Mouse (Mus musculus) limb, embryonic 14.5 days (tissue): ENCODE results near the gene Fut11. TPM values are rescaled to one million over a fixed set of nuclear protein-coding genes. Genes with fewer than 3 reads are reported as not detected.

ENCODE experiments used
- ATAC-seq: fragments of 200-750 bp; cut with Nextera tagmentation; 2 replicates; pipeline ENCODE4 v1.8.0; 2017; ENCODE audit warnings: low read depth, moderate number of reproducible peaks, moderate TSS enrichment; ENCODE audit not compliant: low FRiP score
- DNase-seq: peaks from one replicate; pipeline ENCODE4 v3.0.0-alpha.2; 2015; ENCODE audit warnings: low spot score
- H3K27ac ChIP-seq: fragments of 300-500 bp; sonication (generic); replicated peaks from 2 replicates; pipeline ENCODE4 v1.5.1; 2014; ENCODE audit warnings: low read depth, mild to moderate bottlenecking, low read length, moderate library complexity, mixed read lengths
- H3K27me3 ChIP-seq: fragments of 300-500 bp; sonication (generic); 2 replicates; pipeline ENCODE4 v1.6.1; 2014; ENCODE audit warnings: low read length, mixed read lengths; ENCODE audit not compliant: control insufficient read depth, insufficient read depth
- H3K36me3 ChIP-seq: fragments of 300-500 bp; sonication (generic); 2 replicates; pipeline ENCODE4 v1.6.1; 2014; ENCODE audit warnings: mild to moderate bottlenecking, low read length, moderate library complexity, mixed read lengths; ENCODE audit not compliant: control insufficient read depth, insufficient read depth
- H3K4me1 ChIP-seq: fragments of 300-500 bp; sonication (generic); 2 replicates; pipeline ENCODE4 v1.6.1; 2014; ENCODE audit warnings: antibody characterized with exemption, low read length, mixed read lengths; ENCODE audit not compliant: control insufficient read depth, insufficient read depth
- H3K4me2 ChIP-seq: fragments of 300-500 bp; sonication (generic); replicated peaks from 2 replicates; pipeline ENCODE4 v1.6.1; 2014; ENCODE audit warnings: low read depth, mild to moderate bottlenecking, low read length, moderate library complexity; ENCODE audit not compliant: severe bottlenecking
- H3K4me3 ChIP-seq: fragments of 300-500 bp; sonication (generic); replicated peaks from 2 replicates; pipeline ENCODE4 v1.5.1; 2014; ENCODE audit warnings: low read length
- H3K9ac ChIP-seq: fragments of 300-500 bp; sonication (generic); 2 replicates; pipeline ENCODE4 v1.6.1; 2014; ENCODE audit warnings: mild to moderate bottlenecking, low read depth, low read length, moderate library complexity; ENCODE audit not compliant: severe bottlenecking
- H3K9me3 ChIP-seq: fragments of 300-500 bp; sonication (generic); 2 replicates; pipeline ENCODE4 v1.6.1; 2016; ENCODE audit warnings: low read length; ENCODE audit not compliant: control insufficient read depth
- POLR2A ChIP-seq: fragments of 200-500 bp; IDR thresholded peaks from 2 replicates; pipeline ENCODE4 v1.8.0; 2012; ENCODE audit warnings: inconsistent platforms, mild to moderate bottlenecking, moderate library complexity, borderline replicate concordance; ENCODE audit not compliant: insufficient read depth, insufficient read length; ENCODE audit errors: extremely low read depth
- WGBS: fragments of 180-500 bp; shearing (Covaris S2); extraction: QIAGEN DNeasy Blood & Tissue Kit; methylation state at CpG from one replicate; pipeline ENCODE4 v1.1.7; 2014; 5-methylcytosine and 5-hydroxymethylcytosine counted together
- polyA plus RNA-seq, 2 experiments: library from polyadenylated mRNA; depleted of rRNA in 1 of 2; stranded (reverse) in 1 of 2; unstranded in 1 of 2; fragments of >200 nt; fragmentation: Nextera tagmentation in 1 of 2; extraction: Ambion mirVana in 1 of 2; gene quantifications; 2 replicates each; pipeline versions ENCODE4 v1.2.1 to v1.2.3; 2012 to 2014

Gene Fut11
- polyA plus RNA-seq, 2 experiments, result 22.6 to 26.9 TPM

GRCm38 (mm10) chr14:20659687-20660086, 35.1 kb upstream of the Fut11 start:
- WGBS, result 98% methylated on average over 7 of the region's 7 CpGs
- Histone ChIP-seq H3K4me1 (peaks cover 22% of the 10 kb centered on the region), H3K27me3 (no peaks in the 10 kb centered on the region), H3K9me3 (no peaks in the 10 kb centered on the region), H3K36me3 (no peaks in the 10 kb centered on the region), H3K27ac (no peak overlapping the region), H3K4me2 (no peak overlapping the region), H3K9ac (no peak overlapping the region), H3K4me3 (no peak overlapping the region)
- DNase-seq, result no peak
- no peak for ATAC-seq
- no peak for TF ChIP-seq POLR2A

GRCm38 (mm10) chr14:20660827-20661660, 33.7 kb upstream of the Fut11 start:
- ATAC-seq (peak; percentile 77), DNase-seq (peak; percentile 98)
- Histone ChIP-seq H3K4me1 (peaks cover 26% of the 10 kb centered on the region), H3K27ac (peak overlapping the region; percentile 94), H3K9ac (peak overlapping the region; percentile 81), H3K36me3 (no peaks in the 10 kb centered on the region), H3K9me3 (no peaks in the 10 kb centered on the region), H3K4me2 (peak overlapping the region; percentile 85), H3K27me3 (no peaks in the 10 kb centered on the region), H3K4me3 (peak overlapping the region; percentile 74)
- peak; percentile 46; the same call in 1 of the 2 replicates for TF ChIP-seq POLR2A
- WGBS, result 2% methylated on average over 48 of the region's 52 CpGs

GRCm38 (mm10) chr14:20661661-20662331, 33.0 kb upstream of the Fut11 start:
- Histone ChIP-seq H3K9me3 (no peaks in the 10 kb centered on the region), H3K27me3 (no peaks in the 10 kb centered on the region), H3K4me1 (peaks cover 26% of the 10 kb centered on the region), H3K4me2 (peak overlapping the region; percentile 85), H3K9ac (peak overlapping the region; percentile 81), H3K36me3 (no peaks in the 10 kb centered on the region), H3K4me3 (peak overlapping the region; percentile 74), H3K27ac (peak overlapping the region; percentile 94)
- 11% methylated on average over 18 of the region's 19 CpGs for WGBS
- no peak for TF ChIP-seq POLR2A
- DNase-seq (no peak), ATAC-seq (no peak)

- no peaks in the 10 kb centered on the region for H3K36me3 ChIP-seq
- H3K27me3 ChIP-seq, result no peaks in the 10 kb centered on the region
- no peak for TF ChIP-seq POLR2A
- peaks cover 26% of the 10 kb centered on the region for H3K4me1 ChIP-seq
- DNase-seq (no peak), ATAC-seq (no peak)
- peak overlapping the region; percentile 81; the same call in 1 of the 2 replicates for H3K9ac ChIP-seq
- no peak overlapping the region for H3K27ac ChIP-seq
- H3K4me2 ChIP-seq, result peak overlapping the region; percentile 85; the same call in 1 of the 2 replicates
- peak overlapping the region; percentile 74 for H3K4me3 ChIP-seq
- 83% methylated on average over 3 of the region's 3 CpGs for WGBS
- no peaks in the 10 kb centered on the region for H3K9me3 ChIP-seq
Observed at GRCm38 (mm10) chr14:20662740-20663139, 32.0 kb upstream of the Fut11 start.

- Histone ChIP-seq H3K27ac (peak overlapping the region; percentile 69; the same call in 1 of the 2 replicates), H3K4me1 (peaks cover 26% of the 10 kb centered on the region), H3K4me2 (peak overlapping the region; percentile 17; the same call in 1 of the 2 replicates), H3K9me3 (no peaks in the 10 kb centered on the region), H3K27me3 (no peaks in the 10 kb centered on the region), H3K4me3 (peak overlapping the region; percentile 15; the same call in 1 of the 2 replicates), H3K9ac (no peak overlapping the region), H3K36me3 (no peaks in the 10 kb centered on the region)
- DNase-seq, result no peak
- no peak for TF ChIP-seq POLR2A
- no peak for ATAC-seq
- WGBS, result 64% methylated on average over 2 of the region's 2 CpGs
Observed at GRCm38 (mm10) chr14:20663601-20664000, 31.2 kb upstream of the Fut11 start.
